Mouse (Mus musculus) kidney, postnatal 14 days (tissue): ENCODE results near the gene Cpne8.
"Not testable (repeated sequence)": the region's sequence is repeated elsewhere in the genome, so short reads cannot be mapped to it uniquely, and the experiment has no call there.

Experiments used
- DNase-seq: peaks from one replicate; pipeline ENCODE4 v3.0.0; 2022; ENCODE audit warnings: mixed read lengths

Cpne8 gene

DNA sequence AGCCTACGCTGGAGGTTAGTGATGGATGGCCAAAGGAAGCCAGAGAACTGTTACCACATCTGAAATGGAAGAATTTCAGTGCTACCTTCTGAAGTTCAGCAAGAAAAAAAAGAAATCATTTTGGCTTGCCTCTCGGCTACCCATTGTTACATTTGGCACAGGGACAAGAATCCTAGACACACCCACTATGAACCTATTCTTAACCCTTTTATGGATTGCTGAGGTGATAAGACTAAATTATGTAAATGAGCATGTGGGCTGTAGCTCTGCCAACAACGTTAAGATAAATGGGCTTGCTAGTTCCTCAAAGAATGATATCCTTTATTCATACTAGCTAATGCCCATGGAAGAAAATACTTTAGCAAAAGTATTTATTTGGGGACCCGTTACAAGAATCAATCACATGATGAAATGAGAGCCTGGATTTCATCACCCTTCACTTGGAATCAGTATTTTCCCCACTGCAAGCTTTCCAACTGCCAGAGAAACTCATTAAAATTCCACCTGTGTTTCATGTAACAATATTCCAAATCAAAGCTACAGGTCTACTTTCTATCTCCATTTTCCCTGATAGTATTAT lies 69.3 kb downstream of the Cpne8 start:
- DNase-seq = peak; percentile 18

DNA sequence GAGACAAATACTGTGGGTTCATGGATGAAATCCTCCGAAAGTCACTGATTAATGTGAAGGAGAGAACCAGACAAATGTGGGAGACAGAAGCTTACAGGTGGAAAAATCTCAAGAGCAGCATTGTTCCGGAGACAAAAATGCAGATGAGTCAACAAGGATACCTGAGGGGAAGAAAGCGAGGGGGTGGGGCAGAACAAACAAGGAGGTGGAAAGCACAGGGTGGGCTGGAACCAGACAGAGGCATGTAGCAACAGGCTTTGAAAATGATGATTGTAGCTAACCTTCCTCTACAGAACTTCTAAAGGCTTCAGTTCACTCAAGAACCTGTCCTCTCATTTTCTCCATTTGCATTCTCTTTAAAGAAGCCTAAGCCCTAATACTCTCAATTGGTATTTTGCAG lies 70.9 kb downstream of the Cpne8 start:
- DNase-seq = no peak

DNA sequence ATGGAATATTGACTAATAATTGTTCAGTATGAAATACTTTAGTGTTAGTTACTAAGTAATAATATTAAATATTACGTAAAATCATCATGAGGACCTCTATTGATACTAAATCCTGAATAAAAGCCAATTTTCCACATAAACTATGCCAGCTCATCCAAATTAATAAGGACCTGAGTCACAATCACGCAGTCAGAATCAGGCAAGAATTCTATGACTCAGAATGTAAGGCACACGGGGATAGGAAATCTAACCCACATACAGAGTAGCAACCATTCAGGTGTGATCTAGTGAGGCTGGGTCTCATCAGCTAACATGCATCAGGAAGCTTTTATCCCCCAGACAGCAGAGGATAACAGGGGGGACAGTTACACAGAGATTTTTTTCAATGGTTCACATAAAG lies 72.1 kb downstream of the Cpne8 start:
- DNase-seq = no peak

DNA sequence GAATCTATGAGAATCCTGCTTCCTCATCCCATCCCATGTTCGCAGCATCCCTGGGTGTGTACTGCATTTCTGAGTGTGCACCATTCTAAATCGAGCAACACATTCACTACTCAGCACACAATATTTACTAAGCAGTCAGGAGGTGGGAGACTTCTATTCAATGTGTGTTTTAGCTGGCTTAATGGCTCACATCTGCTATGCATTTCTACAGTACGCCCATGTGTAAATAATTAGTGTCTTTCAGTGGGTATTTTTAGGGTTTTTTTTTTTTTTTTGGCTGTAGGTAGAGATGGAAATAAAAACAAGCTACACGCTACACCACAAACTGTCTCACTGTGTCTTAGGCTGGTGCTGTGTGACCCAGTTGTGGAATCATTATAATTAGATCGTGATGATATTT lies 75.6 kb downstream of the Cpne8 start:
- DNase-seq = no peak

DNA sequence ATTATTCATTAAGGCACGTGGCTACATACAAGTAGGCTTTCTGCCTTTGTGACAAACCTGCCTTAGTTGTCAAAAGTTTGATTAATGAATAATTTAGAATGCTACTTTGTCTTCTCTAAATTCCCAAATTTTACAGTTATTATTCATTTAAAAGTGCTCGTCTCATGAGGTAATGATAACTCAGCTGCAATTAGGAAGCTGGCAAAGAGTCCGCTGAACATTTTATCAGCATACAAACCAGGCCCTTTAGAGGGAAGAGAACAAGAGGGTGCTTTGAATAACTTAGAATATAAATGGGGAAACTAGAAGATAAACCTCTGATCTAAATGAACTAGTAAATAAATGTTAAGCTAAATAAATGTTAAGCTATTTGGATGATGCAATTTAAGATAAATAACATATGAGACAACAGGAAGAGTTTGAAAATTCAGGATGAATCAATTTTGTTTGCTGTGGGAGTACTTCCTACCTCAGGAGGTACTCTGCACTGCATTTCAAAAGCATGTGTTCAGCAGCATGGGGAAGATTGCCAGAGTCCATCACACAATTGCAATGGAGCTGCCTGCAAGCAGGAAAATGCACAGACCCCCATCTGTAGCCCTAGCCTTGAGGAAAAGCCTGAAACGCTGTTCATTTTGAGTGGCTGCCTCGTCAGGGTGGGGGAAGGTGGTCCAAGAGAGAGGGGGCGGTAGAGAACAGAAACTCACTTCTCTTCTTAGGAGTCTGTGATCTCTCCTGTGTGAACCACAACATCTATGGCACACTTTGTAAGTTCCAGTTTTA lies 81.3 kb downstream of the Cpne8 start:
- no peak for DNase-seq

DNA sequence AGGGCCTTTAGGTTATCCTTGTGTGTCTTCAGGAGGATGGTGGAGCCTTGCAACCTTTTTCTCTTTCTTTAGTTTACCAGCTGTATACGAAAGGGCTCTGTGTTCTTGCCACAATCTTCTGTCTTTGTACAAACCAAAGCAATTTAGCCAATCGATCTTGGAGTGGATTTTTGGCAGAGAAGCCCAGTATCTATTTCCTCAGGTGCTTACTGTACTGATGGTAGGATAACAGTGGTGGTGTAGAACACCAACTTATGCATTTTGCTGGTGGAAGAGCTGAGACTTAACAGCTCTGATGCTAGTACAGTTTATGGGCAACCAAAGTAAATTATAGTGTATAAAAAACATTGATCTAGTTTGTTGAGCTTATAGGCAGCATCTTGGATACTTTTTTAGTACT lies 83.6 kb downstream of the Cpne8 start:
- DNase-seq = no peak

DNA sequence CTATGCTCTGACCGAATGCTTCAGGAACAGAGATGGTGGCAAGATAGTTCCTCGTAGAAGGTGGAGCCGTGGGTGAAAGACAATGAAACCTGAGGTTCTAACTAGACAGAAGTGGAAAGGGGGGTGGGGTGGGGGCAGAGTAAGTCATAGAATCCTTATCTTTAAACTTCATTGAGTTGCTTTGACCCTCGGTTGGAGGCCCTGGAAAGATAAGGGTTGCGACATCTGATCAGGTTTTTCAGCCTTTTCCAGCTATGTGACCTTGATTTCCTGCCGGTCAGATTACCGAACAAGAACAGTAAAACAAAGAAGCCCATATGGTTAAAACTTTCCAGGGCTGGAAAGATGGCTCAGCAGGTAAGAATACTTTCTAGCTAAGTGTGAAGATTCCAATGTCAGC lies 89.6 kb downstream of the Cpne8 start:
- no peak for DNase-seq

DNA sequence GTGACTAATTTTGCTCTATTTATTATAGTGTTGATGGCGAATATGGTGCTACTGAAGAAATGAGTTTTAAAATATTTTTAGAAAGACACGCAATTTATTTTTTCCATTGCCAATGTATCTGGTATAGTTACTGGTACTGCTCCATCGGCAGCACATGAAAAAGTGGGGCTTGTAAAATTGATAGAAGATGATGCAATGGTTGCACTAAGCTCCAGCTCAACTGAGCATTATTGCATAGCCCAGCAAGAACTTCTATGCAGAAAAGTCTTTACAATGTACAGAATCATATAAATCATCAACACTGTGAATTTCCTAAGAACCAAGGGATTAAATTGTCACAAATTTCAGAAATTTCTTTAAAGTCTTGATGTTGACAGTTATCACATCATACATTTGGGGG lies 101.8 kb downstream of the Cpne8 start:
- DNase-seq = no peak

DNA sequence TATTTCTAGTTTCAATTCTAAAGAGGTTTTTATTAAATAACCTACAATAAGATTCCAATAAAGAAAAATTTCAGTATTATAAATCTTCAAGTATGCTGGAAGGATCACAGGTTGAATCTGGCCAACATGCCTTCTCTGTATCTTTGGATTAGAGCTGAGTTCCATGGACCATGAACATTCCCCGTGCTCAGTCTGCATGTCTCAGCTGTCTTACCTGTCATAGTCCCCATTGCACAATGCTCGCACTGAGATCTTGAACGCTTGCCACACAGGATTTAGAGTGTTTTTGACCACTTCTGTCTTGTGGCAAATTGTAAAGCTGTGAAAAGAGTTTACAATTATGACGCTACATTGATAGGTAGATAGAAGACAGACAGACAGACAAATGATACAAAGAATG lies 110.0 kb downstream of the Cpne8 start:
- DNase-seq = peak; percentile 24

DNA sequence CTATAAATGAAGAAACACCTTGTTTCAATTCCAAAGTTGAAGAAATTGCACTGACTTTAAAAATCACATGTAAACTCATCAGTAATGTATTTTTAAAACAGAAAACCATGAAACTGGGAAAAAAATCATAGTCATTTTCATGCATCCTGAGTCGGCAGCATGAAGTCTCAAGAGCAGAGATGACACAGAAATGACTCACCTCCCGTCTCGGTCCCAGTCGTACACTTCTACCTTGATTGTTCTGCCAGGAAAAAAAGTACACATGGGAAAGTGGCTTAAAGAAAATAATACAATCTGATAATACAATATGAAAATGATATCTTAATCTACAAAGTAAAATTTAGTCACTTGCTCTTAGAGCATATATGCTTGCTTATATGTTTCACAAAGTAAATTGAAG lies 111.2 kb downstream of the Cpne8 start:
- no peak for DNase-seq

DNA sequence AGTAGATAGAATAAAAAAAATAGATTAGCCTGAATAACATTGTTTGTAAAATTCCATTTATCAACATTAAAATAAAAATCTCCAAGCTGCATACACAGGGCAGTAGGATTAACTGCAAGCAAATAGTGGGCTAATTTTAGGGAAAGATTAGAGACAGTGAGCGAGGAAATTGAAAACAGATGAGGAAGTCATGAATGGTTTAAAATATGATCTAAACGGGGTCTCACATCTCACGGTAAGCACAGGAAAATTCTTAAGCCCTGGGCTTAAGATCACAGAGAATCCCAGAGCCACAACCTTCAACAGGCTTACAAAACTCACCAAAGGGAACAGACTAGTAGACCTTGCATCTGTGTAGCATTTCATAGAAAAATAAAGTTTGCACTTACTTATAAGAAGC lies 115.2 kb downstream of the Cpne8 start:
- DNase-seq = no peak

DNA sequence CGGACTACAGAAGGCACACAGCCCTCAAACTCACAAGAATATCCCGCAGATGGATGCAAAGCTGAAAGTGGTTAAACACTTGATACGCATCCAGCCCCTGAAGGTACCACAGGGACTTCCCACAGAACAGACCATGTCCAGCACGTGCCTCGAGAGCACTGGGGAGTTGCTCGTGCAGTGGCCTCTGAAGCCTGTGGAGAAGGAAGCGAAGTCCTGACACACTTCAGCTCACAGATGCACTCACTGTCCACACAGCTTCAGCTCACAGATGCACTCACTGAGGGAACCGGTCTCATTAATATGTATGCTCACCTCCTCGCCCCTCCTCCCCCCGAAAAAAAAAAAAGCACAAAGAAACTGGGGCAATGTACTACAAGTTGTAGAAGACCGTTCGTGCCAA lies 117.6 kb downstream of the Cpne8 start:
- DNase-seq = no peak

DNA sequence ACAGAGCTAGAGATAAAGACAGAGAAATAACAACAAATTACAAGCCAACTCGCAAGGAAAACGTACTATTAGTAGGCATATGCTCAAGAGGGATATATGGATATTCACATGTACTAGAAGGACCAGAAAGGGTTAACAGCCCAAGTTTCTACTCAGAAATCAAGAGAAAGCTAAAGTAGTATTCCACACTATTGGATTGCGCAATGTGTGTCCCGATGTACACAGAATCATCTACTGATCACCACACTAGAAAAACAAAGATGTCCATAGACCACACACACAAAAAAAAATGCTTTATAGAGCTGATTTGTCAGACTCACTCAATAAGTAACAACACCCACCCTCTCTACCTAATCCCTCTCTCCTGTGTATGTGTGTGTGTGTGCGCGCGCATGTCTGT lies 130.6 kb downstream of the Cpne8 start:
- DNase-seq = no peak

DNA sequence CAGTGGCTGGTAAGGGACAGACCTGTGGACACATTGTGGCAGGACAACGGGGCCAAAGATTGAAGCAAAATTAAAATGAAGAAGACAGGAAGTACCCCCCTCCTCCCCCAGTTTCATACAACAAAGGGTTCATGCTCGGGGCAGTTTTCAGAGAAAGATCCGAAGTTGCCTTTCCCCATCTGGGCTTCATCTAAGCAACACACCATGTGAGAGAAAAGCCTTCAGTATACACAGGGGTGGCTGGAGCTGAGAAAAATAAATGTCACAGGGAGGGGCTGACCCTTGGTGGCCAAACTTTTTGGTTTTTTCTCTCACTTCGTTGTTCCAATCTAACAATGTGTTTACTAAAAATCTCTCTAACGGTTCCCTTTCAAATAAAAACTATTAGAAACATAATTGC lies 135.8 kb downstream of the Cpne8 start:
- no peak for DNase-seq

DNA sequence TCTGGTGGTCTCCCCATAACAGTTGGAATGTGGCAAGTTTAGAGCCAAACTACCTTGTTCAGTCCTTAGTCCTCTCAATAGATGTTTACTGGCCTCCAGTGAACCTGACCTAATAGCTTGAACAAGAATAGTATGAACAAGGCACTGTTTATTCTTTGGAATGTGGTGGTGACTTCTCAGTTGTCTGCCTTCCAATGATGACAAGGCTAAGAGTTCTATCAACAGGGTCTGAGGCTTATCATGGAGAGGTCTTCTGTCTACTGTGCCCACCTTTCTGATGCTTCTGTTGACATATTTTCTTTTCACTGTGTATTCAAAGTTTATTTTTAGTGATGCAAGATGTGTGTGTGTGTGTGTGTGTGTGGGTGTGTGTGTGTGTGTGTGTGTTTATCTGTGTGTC lies 137.1 kb downstream of the Cpne8 start:
- DNase-seq = no peak

DNA sequence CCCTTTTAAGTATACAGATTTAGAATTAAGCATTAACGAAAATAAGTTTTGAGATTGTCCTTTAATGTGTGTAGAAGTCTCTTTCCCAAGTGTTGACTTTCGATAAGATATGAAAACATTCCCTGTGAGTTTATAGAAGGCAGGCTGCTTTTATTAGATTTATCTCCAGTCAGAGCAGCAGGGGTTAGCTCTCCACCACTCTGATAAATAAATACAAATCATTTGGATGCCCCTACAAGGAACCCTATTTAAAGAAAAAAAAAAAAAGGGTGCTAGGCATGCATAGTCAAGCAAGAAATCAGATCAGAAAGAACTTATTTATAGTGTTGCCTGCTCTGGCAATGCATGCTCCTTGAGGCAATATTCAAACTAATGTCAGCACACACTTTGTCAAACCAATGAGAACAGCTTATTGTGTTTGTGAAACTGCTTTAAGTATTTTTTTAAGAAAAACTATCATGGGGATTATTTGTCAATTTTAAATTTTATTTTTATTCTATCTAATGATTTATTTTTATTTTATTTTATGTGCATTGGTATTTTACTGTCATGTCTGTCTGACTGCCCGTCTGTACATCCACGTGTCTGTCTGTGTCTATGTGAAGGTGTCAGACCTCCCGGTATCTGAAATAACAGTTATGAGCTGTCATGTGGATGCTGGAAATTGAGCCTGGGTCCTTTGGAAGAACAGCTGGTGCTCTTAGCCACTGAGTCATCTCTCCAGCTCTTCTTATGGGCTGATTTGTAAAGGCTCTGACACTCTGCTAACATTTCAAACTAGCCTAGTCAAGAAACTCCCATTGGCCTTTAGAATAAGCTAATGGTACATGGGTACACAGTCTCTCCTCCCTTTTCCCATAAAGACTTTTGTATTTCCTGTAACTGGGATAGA lies 142.7 kb downstream of the Cpne8 start:
- no peak for DNase-seq

DNA sequence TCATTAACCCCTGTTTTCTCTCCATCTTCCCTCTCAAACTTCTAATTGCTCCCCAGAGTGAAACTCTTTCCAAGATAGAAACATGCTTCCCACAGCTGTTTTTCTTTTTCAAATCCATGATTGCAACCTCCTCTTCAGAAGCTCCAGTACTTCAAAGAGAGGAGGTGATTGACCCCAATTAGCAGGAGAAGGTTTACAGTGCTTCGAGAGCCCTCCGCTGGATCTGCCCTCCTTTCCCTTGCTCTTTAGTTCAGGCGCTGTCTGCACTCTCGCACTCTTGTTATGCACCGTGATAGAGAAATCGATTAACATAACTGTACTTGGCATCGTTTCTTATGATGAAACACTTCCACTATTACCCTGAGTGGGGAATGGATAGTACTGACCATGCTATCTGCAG lies 143.5 kb downstream of the Cpne8 start:
- no peak for DNase-seq

DNA sequence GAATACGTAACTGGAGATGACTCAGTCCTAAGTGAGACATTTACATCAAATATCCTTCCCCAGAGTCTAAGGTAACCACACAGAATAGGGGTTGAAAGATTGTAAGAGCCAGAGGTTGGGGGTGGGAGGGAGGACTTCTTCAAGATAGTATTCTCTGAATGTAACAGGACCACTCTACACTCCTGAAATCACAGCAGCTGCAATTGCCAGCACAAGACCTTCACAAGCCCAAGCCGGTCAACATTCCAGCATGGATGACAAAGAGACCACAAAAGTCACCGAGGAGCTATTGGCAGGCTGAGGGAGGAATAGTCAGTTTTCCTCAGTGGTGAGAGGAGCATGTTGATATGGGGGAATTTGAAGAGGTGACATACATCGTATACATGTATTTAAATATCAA lies 166.5 kb downstream of the Cpne8 start:
- DNase-seq = no peak

DNA sequence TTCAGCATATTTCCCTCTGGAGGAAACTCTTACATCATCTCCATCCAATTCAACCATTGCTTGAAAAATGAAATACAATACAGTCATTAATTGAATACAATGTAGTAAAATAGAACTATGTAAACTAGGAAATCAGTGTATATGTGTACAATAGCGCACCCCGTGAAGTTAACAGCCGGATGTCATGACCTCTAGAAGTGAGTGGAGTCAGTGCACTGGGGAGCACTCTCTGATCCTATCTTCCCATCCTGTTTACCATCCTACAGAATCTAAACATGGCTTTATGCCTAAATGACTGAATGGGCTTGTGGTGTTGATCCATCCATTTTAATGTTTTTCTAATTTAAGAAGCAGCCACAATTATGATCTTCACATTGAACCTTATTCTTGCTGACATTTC lies 182.2 kb downstream of the Cpne8 start:
- DNase-seq = no peak

DNA sequence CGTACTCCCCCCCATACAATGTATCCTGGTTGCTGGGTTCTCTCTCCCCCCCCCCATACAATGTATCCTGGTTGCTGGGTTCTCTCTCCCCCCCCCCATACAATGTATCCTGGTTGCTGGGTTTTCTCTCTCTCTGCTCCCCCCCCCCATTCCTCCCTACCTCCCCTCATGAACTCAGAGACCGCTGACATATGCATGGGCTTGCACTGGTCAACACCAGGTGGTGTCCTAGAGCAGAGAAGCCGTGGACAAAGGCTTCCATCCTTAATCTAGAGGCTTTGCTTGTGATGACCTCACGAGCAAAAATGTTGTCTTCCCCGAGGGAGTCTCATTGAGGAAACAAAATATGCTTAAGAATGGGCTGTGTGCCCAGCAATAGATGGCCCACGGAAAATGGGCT lies 187.7 kb downstream of the Cpne8 start:
- no peak for DNase-seq

DNA sequence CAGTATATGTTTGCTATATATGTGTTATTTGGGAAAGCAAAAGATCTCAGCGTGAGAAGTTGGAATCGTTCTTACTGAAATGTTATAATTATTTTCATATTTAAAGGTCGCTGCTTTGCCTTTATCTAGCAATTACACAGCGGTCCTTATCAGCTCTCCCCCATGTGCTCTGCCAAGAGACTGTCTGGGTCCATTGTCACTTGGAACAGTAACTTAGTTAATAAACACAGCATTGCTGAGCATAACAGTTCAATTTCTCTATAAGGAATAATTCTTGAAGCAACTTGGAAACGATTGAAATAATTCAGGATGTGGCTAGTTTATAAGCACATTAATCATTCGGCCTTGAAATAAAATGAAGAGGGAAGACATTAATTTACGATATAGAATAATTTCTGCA lies 189.0 kb downstream of the Cpne8 start:
- DNase-seq = no peak

DNA sequence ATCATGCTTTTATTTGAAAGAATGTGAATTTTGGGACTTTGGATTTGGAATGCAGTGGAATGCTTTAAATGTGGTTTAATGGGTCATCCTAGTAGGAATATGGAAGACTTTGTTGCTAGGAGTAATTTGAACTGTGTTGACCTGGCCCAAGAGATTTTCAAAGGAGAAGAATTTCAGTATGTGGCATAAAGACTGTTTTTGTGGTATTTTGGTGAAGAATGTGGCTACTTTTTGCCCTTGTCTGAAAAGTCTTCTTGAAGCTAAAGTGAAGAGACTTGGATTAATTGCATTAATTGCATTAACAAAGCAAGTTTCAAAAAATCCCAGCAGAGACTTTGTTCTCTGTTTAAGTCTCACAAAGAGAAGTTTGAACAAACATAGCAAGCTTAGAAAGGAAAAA lies 208.7 kb downstream of the Cpne8 start:
- DNase-seq = not testable (repeated sequence)

DNA sequence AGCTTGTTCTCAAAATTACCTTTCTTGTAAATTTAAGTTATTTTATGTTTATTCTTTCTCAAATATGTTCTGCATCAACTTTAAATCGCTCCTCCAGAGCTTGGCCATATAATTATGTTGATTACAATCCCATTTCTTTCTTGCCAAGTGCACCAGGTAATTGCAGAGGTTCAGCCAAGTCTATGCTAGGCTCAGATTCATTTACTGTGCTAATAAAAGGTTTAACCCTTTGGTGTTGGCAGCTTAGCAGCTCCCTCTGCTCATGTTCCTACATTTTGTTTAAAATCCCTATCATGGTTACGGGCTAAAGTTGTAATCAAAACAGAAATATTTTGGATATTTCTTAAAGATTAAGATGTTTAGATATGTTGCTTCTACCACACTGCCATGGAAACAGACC lies 216.0 kb downstream of the Cpne8 start:
- no peak for DNase-seq

DNA sequence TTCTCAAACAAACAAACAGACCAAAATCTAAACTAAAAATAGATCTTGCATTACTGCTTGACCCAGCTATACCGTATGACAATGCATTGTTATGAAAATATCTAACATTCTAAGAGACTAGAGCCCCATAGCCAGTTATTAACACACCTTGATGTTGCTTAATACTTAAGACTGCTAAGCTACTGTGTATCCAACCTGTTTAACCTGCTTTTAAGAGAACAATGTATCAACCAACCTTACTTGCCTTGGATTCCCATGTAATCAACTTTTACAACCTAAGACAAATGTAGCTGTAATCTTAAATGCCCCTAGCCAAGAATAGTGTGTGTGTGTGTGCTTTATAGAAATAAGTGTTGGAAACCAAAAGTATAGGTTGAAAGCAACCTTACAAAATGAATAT lies 233.2 kb downstream of the Cpne8 start:
- no peak for DNase-seq
